Mouse (Mus musculus): ENCODE data around the gene Mrrf.
A peak's percentile ranks its signal among the peaks of the same experiment; 100 is the strongest.

The Mrrf gene

DNA sequence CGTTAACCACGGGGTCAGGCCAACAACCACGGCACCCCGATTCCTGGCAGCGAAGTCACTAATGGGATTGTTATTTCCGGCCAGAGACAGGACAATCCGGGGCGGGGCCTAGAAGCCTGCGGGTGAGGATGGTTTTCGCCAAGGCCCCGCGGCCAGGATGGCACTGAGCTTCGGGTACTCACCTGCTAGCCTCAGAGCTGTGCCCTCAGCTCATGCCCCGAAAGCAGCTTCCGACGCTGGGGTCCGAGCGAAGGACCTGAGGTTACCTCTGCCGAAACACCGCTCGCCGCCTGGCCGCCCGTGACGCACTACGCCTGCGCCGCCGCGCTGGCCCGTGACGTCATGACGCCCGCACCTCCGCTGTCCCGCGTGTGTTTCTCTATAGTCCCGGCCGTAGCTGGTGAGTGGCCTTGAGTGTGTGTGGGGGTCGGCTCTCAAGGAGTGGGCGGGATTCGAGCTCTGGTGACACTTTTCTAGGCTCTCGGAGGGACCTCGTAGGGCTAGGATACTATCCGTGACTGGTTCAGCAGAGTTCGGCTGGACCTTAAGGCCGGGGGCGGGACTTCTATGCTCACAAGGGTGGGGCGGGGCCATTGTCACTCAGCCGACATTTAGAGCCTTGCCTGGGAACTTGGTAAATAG lies at the start of gene Mrrf, which contains the start of gene Rbm18:
Mrrf (plus strand) TSS at position 90 of the 642 bp plus-strand sequence.
Rbm18 (minus strand) TSS at position 474 of the 642 bp plus-strand sequence.
- Histone ChIP-seq H3K36me3 (ENCODE audit: control insufficient read depth, insufficient read depth, low read length, poor library complexity, severe bottlenecking) (peaks cover 2% of the 10 kb centered on the region), H3K27me3 (ENCODE audit: control insufficient read depth, insufficient read depth, low read length, poor library complexity, severe bottlenecking) (no peaks in the 10 kb centered on the region)
- peak; percentile 92 for DNase-seq (ENCODE audit: low read depth, low spot score)

DNA sequence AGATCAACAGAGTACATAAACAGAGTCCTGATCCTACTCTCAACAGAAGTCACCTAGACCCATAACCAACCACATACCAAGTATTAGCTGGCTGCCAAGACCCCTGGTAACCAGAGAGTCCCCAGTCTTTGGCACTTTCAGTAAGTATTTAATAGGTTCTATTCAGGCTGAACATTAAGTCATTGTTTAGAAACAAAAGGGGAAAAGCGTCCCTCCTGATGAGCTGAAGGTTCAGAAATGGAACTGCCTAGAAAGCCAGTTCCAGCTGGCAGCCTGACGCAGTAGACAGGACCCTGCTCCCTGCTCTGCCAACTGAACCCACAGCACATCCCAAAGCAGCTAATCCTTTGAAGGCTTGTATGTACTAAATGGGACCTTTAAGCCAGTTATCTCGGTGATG lies 47.0 kb upstream of the Mrrf start:
- Histone ChIP-seq H3K36me3 (ENCODE audit: control insufficient read depth, insufficient read depth, low read length, poor library complexity, severe bottlenecking) (no peaks in the 10 kb centered on the region), H3K27me3 (ENCODE audit: control insufficient read depth, insufficient read depth, low read length, poor library complexity, severe bottlenecking) (no peaks in the 10 kb centered on the region; the same call in none of the 2 replicates)
- DNase-seq (ENCODE audit: low read depth, low spot score): no peak

DNA sequence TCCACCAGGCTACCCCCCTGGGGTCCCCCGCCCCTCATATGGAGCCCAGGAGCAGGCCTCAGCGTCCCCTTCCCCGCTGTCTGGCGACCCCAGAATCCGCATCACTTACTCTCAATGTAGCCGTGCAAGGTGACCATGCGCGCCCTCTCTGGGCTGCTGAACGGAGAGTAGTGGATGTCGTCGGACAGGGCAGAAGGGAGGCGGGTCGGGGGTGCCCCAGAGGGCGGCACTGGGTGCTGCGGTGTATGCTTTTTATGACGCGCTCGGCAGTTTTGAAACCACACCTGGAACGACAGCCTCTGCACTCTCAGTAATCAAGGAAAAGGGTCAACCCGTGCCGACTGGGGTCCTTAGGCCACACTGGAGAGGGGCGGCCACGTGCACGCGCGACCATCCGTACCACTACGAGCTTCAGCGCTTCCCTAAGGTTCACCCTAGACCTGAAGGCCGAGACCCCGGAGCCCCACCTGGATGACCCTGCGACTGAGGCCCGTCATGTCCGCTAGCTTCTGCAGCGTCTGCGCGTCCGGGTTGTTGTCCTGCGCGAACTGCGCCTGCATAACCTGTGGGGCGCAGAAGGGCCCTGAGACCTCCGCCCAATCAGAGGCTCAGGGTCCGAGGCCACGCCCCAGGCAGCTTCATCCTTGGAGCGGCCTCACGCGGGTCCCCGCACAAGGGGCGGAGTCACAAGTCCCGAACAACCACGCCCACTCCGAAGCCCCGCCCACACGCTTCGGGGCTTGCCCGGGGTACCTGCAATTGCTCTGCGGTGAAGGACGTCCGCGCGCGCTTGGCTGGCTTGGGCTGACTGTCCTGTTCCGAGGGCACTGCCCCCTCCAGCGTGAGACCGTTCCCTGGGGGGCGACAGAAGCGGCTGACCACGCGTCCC lies 45.1 kb upstream of the Mrrf start:
- DNase-seq (ENCODE audit: low read depth, low spot score): peak; percentile 59
- no peaks in the 10 kb centered on the region; the same call in none of the 2 replicates for H3K27me3 ChIP-seq (ENCODE audit: control insufficient read depth, insufficient read depth, low read length, poor library complexity, severe bottlenecking)
- no peaks in the 10 kb centered on the region for H3K36me3 ChIP-seq (ENCODE audit: control insufficient read depth, insufficient read depth, low read length, poor library complexity, severe bottlenecking)

DNA sequence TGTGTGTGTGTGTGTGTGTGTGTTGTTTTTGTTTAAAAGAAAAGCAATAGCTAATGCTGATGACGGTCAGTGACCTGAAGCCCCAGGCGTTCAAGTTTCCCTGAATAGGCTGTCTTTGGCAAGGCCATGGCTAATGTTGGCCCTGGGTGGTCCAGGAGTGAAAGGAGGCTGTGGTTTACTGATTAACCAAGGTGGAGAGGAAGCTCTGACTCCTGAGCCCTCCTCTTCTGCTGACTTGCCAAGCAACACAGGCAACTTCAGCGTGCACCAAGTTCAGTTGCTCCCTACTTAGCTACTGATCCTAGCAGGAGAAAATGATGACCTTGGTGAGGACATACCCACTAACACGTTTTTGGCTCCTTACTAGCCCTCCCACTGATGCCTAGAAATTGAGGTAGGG lies 43.4 kb upstream of the Mrrf start:
- DNase-seq (ENCODE audit: low read depth, low spot score): no peak
- no peaks in the 10 kb centered on the region for H3K36me3 ChIP-seq (ENCODE audit: control insufficient read depth, insufficient read depth, low read length, poor library complexity, severe bottlenecking)
- no peaks in the 10 kb centered on the region; the same call in none of the 2 replicates for H3K27me3 ChIP-seq (ENCODE audit: control insufficient read depth, insufficient read depth, low read length, poor library complexity, severe bottlenecking)

DNA sequence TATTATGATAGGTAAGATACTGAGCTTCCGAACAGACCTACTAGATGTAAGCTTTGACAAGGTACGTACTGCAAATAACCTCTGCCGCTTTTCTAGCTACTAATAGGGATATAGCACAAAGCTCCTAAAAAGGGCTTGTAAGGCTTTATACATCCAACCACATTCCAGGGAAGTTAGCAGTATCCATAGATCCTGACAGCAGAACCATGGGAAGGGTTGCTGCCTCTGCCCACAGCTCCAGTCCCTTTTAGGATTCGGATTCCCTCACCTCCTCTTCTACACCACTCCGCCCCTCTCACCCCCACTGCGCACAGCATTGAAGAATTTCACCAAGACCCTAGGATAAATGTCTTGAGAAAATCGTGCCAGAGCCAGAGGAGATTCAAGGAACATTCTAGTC lies 42.9 kb upstream of the Mrrf start:
- DNase-seq (ENCODE audit: low read depth, low spot score): no peak

DNA sequence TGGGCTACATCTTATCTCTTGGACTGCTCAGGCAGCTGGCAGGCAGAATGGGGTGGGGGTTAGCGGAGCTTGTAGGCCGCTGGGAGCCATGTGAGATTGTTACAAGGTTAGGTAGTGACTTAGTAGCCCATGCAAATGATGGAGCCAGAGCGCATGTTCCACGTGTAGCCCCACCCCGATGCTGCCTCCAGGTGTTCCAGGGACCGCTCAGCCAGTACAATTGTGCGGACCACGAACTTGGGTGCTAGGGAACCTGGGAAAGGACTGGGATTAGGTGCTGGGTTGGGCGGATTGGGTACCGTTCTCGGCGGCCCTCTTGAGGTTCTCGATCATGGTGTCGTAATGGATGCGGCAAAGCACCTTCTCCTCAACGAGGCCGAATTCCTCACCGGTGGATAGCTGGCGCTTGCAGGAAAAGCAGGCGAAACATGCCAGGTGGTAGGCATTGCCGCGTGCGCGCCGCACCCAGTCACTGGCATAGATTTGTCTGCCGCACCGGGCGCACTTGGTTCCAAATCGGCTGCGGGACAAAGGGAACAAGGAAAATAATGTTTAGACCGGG lies 42.2 kb upstream of the Mrrf start:
- no peak for DNase-seq (ENCODE audit: low read depth, low spot score)
- H3K36me3 ChIP-seq (ENCODE audit: control insufficient read depth, insufficient read depth, low read length, poor library complexity, severe bottlenecking): no peaks in the 10 kb centered on the region
- H3K27me3 ChIP-seq (ENCODE audit: control insufficient read depth, insufficient read depth, low read length, poor library complexity, severe bottlenecking): no peaks in the 10 kb centered on the region; the same call in none of the 2 replicates

More for the DNA sequence above, 42.9 kb upstream of the Mrrf start:
- H3K27me3 ChIP-seq (ENCODE audit: control insufficient read depth, insufficient read depth, low read length, poor library complexity, severe bottlenecking): no peaks in the 10 kb centered on the region; the same call in none of the 2 replicates
- no peaks in the 10 kb centered on the region for H3K36me3 ChIP-seq (ENCODE audit: control insufficient read depth, insufficient read depth, low read length, poor library complexity, severe bottlenecking)

DNA sequence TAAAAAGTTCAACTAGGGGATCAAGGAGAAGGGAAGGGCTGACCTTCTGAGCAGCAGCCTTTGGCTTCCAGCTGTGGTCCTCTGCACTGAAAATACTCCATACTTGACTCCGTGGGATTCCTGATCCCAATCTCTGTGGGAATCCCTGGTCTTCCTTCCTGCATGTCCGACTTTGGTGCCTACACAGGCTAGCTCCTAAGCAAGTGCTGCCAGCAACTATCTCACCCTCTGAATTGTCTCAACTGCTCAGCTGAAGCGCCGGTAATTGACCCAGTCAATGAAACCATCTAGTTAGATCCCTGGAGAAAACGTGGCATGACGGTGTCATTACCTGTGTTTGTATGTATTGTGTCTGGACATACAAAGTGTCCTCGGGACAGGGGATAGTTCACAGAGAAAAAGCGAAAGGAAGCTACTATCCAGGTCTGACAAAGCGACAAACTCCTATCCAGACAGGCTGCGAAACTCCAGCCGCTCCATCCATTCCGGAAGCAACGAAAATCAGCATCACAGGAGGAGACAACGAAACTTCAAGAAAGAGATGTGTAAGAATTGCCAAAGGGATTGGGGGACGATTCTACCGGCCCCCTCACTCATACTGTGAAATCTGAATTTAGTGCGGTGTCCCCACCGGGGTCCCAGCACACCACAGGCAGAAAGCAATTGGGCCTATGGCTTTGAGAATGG lies 38.9 kb upstream of the Mrrf start:
- no peak for DNase-seq (ENCODE audit: low read depth, low spot score)
- Histone ChIP-seq H3K36me3 (ENCODE audit: control insufficient read depth, insufficient read depth, low read length, poor library complexity, severe bottlenecking) (no peaks in the 10 kb centered on the region), H3K27me3 (ENCODE audit: control insufficient read depth, insufficient read depth, low read length, poor library complexity, severe bottlenecking) (no peaks in the 10 kb centered on the region; the same call in 1 of the 2 replicates)

DNA sequence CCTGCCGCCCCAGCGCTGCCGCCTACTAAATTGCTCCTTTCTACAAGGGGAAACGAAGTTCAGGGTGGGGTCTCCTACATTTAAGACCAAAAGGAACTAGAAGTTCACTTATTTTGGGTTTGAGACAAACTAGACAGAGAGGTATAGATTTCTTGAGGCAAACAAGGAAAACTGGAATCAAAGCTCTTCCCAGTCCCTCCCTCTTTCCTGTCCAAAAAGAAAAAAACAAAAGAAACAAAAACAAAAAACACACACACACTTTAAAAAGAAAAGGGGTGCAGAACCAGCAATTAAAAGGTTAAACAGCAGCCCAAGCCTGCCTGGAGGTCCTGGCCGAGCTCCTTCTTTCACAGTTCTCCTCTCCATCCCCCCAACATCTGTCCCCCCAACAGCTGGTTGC lies 38.2 kb upstream of the Mrrf start:
- H3K27me3 ChIP-seq (ENCODE audit: control insufficient read depth, insufficient read depth, low read length, poor library complexity, severe bottlenecking): no peaks in the 10 kb centered on the region; the same call in 1 of the 2 replicates
- no peaks in the 10 kb centered on the region for H3K36me3 ChIP-seq (ENCODE audit: control insufficient read depth, insufficient read depth, low read length, poor library complexity, severe bottlenecking)
- no peak for DNase-seq (ENCODE audit: low read depth, low spot score)

DNA sequence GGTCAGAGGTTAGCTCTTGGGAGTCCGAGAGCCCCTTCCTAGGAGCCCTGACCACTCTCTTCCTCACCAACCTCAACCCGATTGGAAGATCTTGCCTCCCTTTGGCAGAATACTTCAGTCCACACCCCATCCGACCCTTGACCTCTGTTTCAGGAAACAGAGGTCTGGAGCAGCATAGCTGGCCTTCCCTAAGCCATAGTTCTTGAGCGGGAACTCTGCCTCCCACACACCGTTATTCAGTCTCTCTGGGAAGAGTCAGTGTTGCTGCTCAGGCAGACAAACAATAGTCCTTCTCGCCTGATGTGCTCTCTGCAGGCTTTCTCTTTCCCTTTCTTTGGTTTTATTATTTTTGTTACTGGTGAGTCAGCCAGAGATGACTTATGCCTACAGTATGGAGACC lies 36.5 kb upstream of the Mrrf start:
- no peaks in the 10 kb centered on the region; the same call in 1 of the 2 replicates for H3K27me3 ChIP-seq (ENCODE audit: control insufficient read depth, insufficient read depth, low read length, poor library complexity, severe bottlenecking)
- no peak for DNase-seq (ENCODE audit: low read depth, low spot score)
- no peaks in the 10 kb centered on the region for H3K36me3 ChIP-seq (ENCODE audit: control insufficient read depth, insufficient read depth, low read length, poor library complexity, severe bottlenecking)

DNA sequence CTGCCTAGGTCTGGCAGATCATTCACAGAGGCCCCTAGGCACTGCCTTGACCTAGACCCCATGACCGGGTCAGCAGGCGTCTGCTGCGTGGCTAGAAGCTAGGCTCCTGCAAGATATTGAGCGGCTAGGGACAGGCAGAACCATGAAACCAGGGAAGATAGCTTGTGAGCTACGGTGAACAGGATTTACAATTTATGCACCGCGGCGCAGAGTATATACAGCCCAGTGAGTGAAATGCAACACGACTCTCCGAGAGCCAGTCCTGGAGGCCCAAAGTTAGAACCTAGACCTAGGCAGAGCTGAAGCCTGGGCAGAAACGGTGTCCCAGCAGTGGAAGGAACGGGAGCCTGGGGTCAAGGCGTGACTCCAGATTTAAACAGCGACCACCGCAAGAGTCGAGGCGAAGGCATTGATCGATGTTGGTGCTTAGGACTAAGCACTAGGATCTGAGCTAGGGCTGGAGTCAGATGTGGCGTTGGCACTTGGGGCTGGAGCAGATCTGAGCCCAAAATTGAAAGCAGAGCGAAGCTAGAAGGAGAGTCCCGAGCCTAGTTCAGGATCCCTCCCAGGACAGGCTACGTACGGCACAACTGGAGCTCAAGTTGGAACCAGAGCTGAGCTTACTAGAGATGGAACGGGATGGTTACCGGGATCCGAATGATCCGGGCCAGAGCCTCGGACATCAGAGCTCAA lies 34.2 kb upstream of the Mrrf start:
- no peak for DNase-seq (ENCODE audit: low read depth, low spot score)
- no peaks in the 10 kb centered on the region for H3K27me3 ChIP-seq (ENCODE audit: control insufficient read depth, insufficient read depth, low read length, poor library complexity, severe bottlenecking)
- no peaks in the 10 kb centered on the region for H3K36me3 ChIP-seq (ENCODE audit: control insufficient read depth, insufficient read depth, low read length, poor library complexity, severe bottlenecking)

DNA sequence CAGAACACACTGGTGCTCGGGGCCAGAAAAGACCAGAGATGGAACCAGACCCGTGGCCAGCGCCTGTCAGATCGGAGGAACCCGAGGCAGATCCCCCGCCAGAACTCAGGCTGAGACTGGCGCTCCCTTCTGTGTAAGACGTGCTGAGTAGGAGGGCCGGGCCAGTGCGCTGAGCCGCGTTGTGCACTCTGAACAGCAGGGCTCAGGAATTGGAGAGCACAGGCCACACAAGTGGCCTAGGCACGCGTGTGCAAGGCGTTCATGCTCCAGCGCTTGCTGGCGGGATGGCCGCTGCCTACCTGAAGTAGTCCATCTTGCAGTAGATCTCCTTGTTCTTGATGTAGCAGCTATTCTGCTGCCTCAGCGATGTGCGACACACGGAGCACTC lies 33.6 kb upstream of the Mrrf start:
- H3K27me3 ChIP-seq (ENCODE audit: control insufficient read depth, insufficient read depth, low read length, poor library complexity, severe bottlenecking): no peaks in the 10 kb centered on the region
- DNase-seq (ENCODE audit: low read depth, low spot score): peak; percentile 18

DNA sequence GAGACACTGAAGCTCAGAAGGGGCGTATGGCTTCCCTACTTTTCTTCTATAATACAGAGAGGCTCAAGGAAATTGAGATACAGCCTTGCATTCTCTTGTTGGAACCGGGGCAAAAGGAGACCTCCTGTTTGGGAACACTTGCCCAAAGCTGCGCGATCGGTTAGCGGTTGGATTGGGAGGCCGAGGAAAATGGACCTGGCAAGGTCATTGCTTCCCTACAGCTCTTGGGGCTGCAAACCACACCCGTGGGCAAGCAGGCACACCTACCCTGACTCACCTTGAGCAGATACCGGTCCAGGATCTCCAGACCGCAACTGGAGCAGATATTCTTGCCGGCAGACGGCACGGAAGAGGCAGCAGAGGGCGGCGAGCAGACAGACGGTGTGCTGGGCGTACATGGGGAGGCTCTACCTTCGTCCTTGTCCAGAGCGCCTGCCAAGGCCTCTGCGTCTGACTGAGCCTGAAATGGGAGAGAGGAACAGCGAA lies 33.1 kb upstream of the Mrrf start:
- H3K27me3 ChIP-seq (ENCODE audit: control insufficient read depth, insufficient read depth, low read length, poor library complexity, severe bottlenecking): no peaks in the 10 kb centered on the region
- no peaks in the 10 kb centered on the region for H3K36me3 ChIP-seq (ENCODE audit: control insufficient read depth, insufficient read depth, low read length, poor library complexity, severe bottlenecking)
- DNase-seq (ENCODE audit: low read depth, low spot score): no peak

More for the DNA sequence above, 33.6 kb upstream of the Mrrf start:
- no peaks in the 10 kb centered on the region for H3K36me3 ChIP-seq (ENCODE audit: control insufficient read depth, insufficient read depth, low read length, poor library complexity, severe bottlenecking)

DNA sequence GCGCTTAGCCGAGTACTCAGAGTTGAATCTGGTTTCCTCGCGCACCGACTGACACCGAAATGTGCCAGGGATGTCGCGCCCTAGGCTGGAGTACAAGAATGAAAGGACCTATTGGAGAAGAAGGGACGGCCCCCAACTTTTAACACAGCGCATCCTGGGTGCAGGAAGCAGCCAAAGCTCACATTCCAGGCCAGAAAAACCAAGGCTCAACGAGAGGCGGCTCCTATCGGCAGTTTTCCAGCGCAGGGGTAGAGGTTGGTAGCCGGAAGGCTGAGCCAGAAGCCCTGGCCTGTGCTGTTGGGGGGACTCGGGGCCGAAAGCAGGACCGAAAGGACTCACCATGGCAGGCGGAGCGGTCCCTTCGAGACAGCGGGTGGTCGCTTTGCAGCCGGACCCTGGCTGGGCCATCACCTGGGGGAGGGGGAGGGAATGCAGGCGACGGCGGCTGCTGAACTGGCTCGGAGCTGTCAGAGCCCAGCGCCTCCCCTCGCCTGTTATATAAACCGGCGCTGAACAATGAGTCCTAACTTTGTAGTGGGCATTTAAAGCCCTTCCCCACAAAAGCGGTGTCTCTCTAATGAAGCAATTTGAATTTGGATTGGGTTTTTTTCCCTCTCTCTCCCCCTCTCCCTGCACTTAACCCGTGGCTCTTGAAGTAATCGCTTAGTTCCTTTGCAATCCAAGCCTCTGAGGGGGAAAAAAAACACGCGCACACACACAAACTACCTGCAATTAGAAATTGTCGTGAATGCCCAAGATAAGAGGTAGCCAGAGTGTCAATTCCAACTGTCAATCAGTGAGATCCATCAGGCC lies 32.4 kb upstream of the Mrrf start:
- no peak for DNase-seq (ENCODE audit: low read depth, low spot score)
- Histone ChIP-seq H3K27me3 (ENCODE audit: control insufficient read depth, insufficient read depth, low read length, poor library complexity, severe bottlenecking) (no peaks in the 10 kb centered on the region; the same call in 1 of the 2 replicates), H3K36me3 (ENCODE audit: control insufficient read depth, insufficient read depth, low read length, poor library complexity, severe bottlenecking) (no peaks in the 10 kb centered on the region)
